29 mouse cellular contexts compared by ENCODE assay signal in genomic region chr9:37496325-37496724, GRCm38 (mm10). TPM values are rescaled to one million over a fixed set of nuclear protein-coding genes. Genes with fewer than 3 reads are reported as not detected.
DNase-seq lines count a peak whose midpoint lies in the region; ATAC-seq and TF ChIP-seq lines count a peak whose summit lies in the region.
"Had no signal": no experiment of that assay in that cellular context is flagged by ENCODE, and none has a peak within 500 bp of the region (broad histone marks: within the 10 kb centered on the region; RNA-seq: fewer than 3 reads in every experiment).

No protein-coding gene starts in this region.

- DNase-seq in lung, embryonic 14.5 days: no peak
- no peak for DNase-seq in lung, postnatal 14 days
- DNase-seq in lung, adult 18-20 months: no peak
- no peak for DNase-seq in stomach, postnatal 0 days (ENCODE audit: low spot score)
- DNase-seq: adrenal gland, adult 8-10 months; adrenal gland, postnatal 14 days; adrenal gland, postnatal 36 days; B cell, adult 2 months; cerebellum, adult 11-12 months; cerebellum, adult 2 months; cerebellum, adult 9-10 months; cerebellum, postnatal 10 days; cerebellum, postnatal 25 days; embryo, embryonic 11 days had no signal

- H3K4me3 ChIP-seq in lung, embryonic 14.5 days (ENCODE audit: low read depth, low read length): no peak overlapping the region
- H3K4me3 ChIP-seq in lung, embryonic 16.5 days (ENCODE audit: low read length): no peak overlapping the region
- H3K4me3 ChIP-seq in stomach, embryonic 14.5 days (ENCODE audit: low read depth, low read length): no peak overlapping the region
- H3K4me3 ChIP-seq in stomach, postnatal 0 days (ENCODE audit: low read depth, low read length): no peak overlapping the region
- H3K4me3 ChIP-seq: embryonic facial prominence, embryonic 13.5 days; embryonic facial prominence, embryonic 15.5 days; erythroblast, embryonic 14.5 days; forebrain, embryonic 10.5 days; forebrain, embryonic 12.5 days had no signal

- H3K27ac ChIP-seq in lung, embryonic 14.5 days (ENCODE audit: low read depth): peak overlapping the region; percentile 65
- H3K27ac ChIP-seq in lung, embryonic 16.5 days (ENCODE audit: low read length): peak overlapping the region; percentile 64
- H3K27ac ChIP-seq in stomach, embryonic 14.5 days (ENCODE audit: low read length): peak overlapping the region; percentile 15; the same call in 1 of the 2 replicates
- no peak overlapping the region for H3K27ac ChIP-seq in stomach, postnatal 0 days (replicated peaks)
- H3K27ac ChIP-seq: embryonic facial prominence, embryonic 13.5 days; embryonic facial prominence, embryonic 15.5 days; forebrain, embryonic 10.5 days; forebrain, embryonic 12.5 days had no signal

- TF ChIP-seq EP300 in stomach, postnatal 0 days (optimal IDR thresholded peaks at IDR 0.05): no peak

- no peaks in the 10 kb centered on the region for H3K9me3 ChIP-seq in lung, embryonic 14.5 days (ENCODE audit: low read depth, low read length)
- H3K9me3 ChIP-seq in lung, embryonic 16.5 days (ENCODE audit: control insufficient read depth, low read length): no peaks in the 10 kb centered on the region
- no peaks in the 10 kb centered on the region for H3K9me3 ChIP-seq in stomach, embryonic 14.5 days (ENCODE audit: control insufficient read depth, low read depth, low read length)
- H3K9me3 ChIP-seq in stomach, postnatal 0 days (ENCODE audit: control insufficient read depth, low read length): no peaks in the 10 kb centered on the region
- H3K9me3 ChIP-seq: embryonic facial prominence, embryonic 13.5 days; embryonic facial prominence, embryonic 15.5 days; forebrain, embryonic 10.5 days; forebrain, embryonic 12.5 days; G1E had no signal

- no peaks in the 10 kb centered on the region for H3K27me3 ChIP-seq in lung, embryonic 14.5 days (ENCODE audit: insufficient read depth, low read length)
- no peaks in the 10 kb centered on the region for H3K27me3 ChIP-seq in lung, embryonic 16.5 days (ENCODE audit: control insufficient read depth, insufficient read depth, low read depth, low read length)
- no peaks in the 10 kb centered on the region for H3K27me3 ChIP-seq in stomach, embryonic 14.5 days (ENCODE audit: control insufficient read depth, insufficient read depth, low read length)
- no peaks in the 10 kb centered on the region for H3K27me3 ChIP-seq in stomach, postnatal 0 days (ENCODE audit: control insufficient read depth, insufficient read depth, low read length)
- H3K27me3 ChIP-seq: CH12.LX; embryonic facial prominence, embryonic 13.5 days; embryonic facial prominence, embryonic 15.5 days; forebrain, embryonic 12.5 days; Patski had no signal

- H3K4me2 ChIP-seq in lung, embryonic 14.5 days: no peak overlapping the region
- no peak overlapping the region for H3K4me2 ChIP-seq in lung, embryonic 16.5 days (ENCODE audit: low read depth, low read length)
- H3K4me2 ChIP-seq in stomach, embryonic 14.5 days (replicated peaks; ENCODE audit: low read depth, low read length): no peak overlapping the region
- H3K4me2 ChIP-seq in stomach, postnatal 0 days (replicated peaks; ENCODE audit: low read depth): no peak overlapping the region
- H3K4me2 ChIP-seq: embryonic facial prominence, embryonic 13.5 days; embryonic facial prominence, embryonic 15.5 days; forebrain, embryonic 12.5 days had no signal

- H3K4me1 ChIP-seq in lung, embryonic 14.5 days (ENCODE audit: insufficient read depth): peaks cover 4% of the 10 kb centered on the region; the same call in 1 of the 2 replicates
- peaks cover 11% of the 10 kb centered on the region for H3K4me1 ChIP-seq in lung, embryonic 16.5 days (replicated peaks; ENCODE audit: control insufficient read depth, insufficient read depth, low read length)
- H3K4me1 ChIP-seq in stomach, embryonic 14.5 days (ENCODE audit: control insufficient read depth, insufficient read depth, low read length): peaks cover 5% of the 10 kb centered on the region; the same call in 1 of the 2 replicates
- H3K4me1 ChIP-seq in stomach, postnatal 0 days (replicated peaks; ENCODE audit: control insufficient read depth, insufficient read depth): no peaks in the 10 kb centered on the region
- H3K4me1 ChIP-seq: embryonic facial prominence, embryonic 15.5 days had no signal

- TF ChIP-seq CTCF in lung, embryonic 14.5 days (IDR thresholded peaks at IDR 0.05; ENCODE audit: low read depth): no peak
- TF ChIP-seq CTCF in stomach, postnatal 0 days (IDR thresholded peaks at IDR 0.05; ENCODE audit: low read depth): no peak

- ATAC-seq in lung, embryonic 14.5 days (ENCODE audit: insufficient read depth): peak; percentile 32
- peak; percentile 72 for ATAC-seq in lung, embryonic 16.5 days (ENCODE audit: low read depth)
- ATAC-seq in stomach, embryonic 14.5 days (ENCODE audit: insufficient number of reproducible peaks, insufficient read depth, low FRiP score, low read depth): no peak
- no peak for ATAC-seq in stomach, postnatal 0 days (ENCODE audit: low FRiP score, low TSS enrichment)
- ATAC-seq: activated CD4-positive, CD25-positive, alpha-beta regulatory T cell, adult 4 months; CD4-positive, CD25-positive, alpha-beta regulatory T cell, adult 4 months; forebrain, embryonic 14.5 days; forebrain, embryonic 16.5 days; Patski had no signal

- peaks cover 10% of the 10 kb centered on the region; the same call in 1 of the 2 replicates for H3K36me3 ChIP-seq in lung, embryonic 14.5 days (ENCODE audit: insufficient read depth)
- H3K36me3 ChIP-seq in lung, embryonic 16.5 days (ENCODE audit: control insufficient read depth, insufficient read depth, low read length): no peaks in the 10 kb centered on the region
- H3K36me3 ChIP-seq in stomach, embryonic 14.5 days (ENCODE audit: control insufficient read depth, insufficient read depth, low read length): no peaks in the 10 kb centered on the region; the same call in 1 of the 2 replicates
- H3K36me3 ChIP-seq in stomach, postnatal 0 days (ENCODE audit: control insufficient read depth, insufficient read depth, low read length): no peaks in the 10 kb centered on the region

- H3K9ac ChIP-seq in lung, embryonic 14.5 days: no peak overlapping the region
- H3K9ac ChIP-seq in lung, embryonic 16.5 days (ENCODE audit: low read length): no peak overlapping the region
- no peak overlapping the region for H3K9ac ChIP-seq in stomach, embryonic 14.5 days (replicated peaks; ENCODE audit: low read depth, low read length)
- H3K9ac ChIP-seq in stomach, postnatal 0 days (ENCODE audit: low read length): no peak overlapping the region
- H3K9ac ChIP-seq: embryonic facial prominence, embryonic 13.5 days; embryonic facial prominence, embryonic 15.5 days; forebrain, embryonic 12.5 days had no signal

RNA-seq across cellular contexts. Expression of gene Msantd2, which starts 7.2 kb away (rescaled TPM):
- polyA plus RNA-seq in lung, embryonic 14.5 days (2014; fragmentation: Nextera tagmentation; extraction: Ambion mirVana): 32.4 and 35.7 TPM in 2 replicates
- 22.0 and 25.0 TPM in 2 replicates for polyA plus RNA-seq in lung, embryonic 16.5 days (2015; fragmentation: Nextera tagmentation; extraction: Ambion mirVana)
- 33.2 and 38.9 TPM in 2 replicates for polyA plus RNA-seq in stomach, embryonic 14.5 days (2014; fragmentation: Nextera tagmentation; extraction: Ambion mirVana)
- polyA plus RNA-seq in stomach, postnatal 0 days (2015; fragmentation: Nextera tagmentation; extraction: Ambion mirVana): 7.5 TPM in 2 replicates

RNA-seq across cellular contexts. Expression of gene Esam, which starts 31.6 kb away (rescaled TPM):
- polyA plus RNA-seq in lung, embryonic 14.5 days (2014; fragmentation: Nextera tagmentation; extraction: Ambion mirVana): 149 and 152 TPM in 2 replicates
- 184 and 194 TPM in 2 replicates for polyA plus RNA-seq in lung, embryonic 16.5 days (2015; fragmentation: Nextera tagmentation; extraction: Ambion mirVana)
- polyA plus RNA-seq in stomach, embryonic 14.5 days (2014; fragmentation: Nextera tagmentation; extraction: Ambion mirVana): 57.9 and 58.3 TPM in 2 replicates
- polyA plus RNA-seq in stomach, postnatal 0 days (2015; fragmentation: Nextera tagmentation; extraction: Ambion mirVana): 28.2 and 30.5 TPM in 2 replicates
- polyA plus RNA-seq: CD4-positive, CD25-positive, alpha-beta regulatory T cell, adult 4 months; erythroblast, embryonic 14.5 days; G1E had no signal

RNA-seq across cellular contexts. Expression of gene Vsig2, which starts 42.7 kb away (rescaled TPM):
- polyA plus RNA-seq in lung, embryonic 14.5 days (2014; fragmentation: Nextera tagmentation; extraction: Ambion mirVana): 17.0 and 18.8 TPM in 2 replicates
- 40.2 and 46.8 TPM in 2 replicates for polyA plus RNA-seq in lung, embryonic 16.5 days (2015; fragmentation: Nextera tagmentation; extraction: Ambion mirVana)
- 44.3 and 56.9 TPM in 2 replicates for polyA plus RNA-seq in stomach, embryonic 14.5 days (2014; fragmentation: Nextera tagmentation; extraction: Ambion mirVana)
- 350 and 369 TPM in 2 replicates for polyA plus RNA-seq in stomach, postnatal 0 days (2015; fragmentation: Nextera tagmentation; extraction: Ambion mirVana)
- polyA plus RNA-seq: activated CD4-positive, CD25-positive, alpha-beta regulatory T cell, adult 4 months; CD4-positive, CD25-positive, alpha-beta regulatory T cell, adult 4 months; embryonic facial prominence, embryonic 11.5 days; erythroblast, embryonic 14.5 days; forebrain, embryonic 14.5 days; G1E had no signal

RNA-seq across cellular contexts. Expression of gene Nrgn, which starts 56.4 kb away (rescaled TPM):
- polyA plus RNA-seq in lung, embryonic 14.5 days (2014; fragmentation: Nextera tagmentation; extraction: Ambion mirVana): 6.0 and 7.2 TPM in 2 replicates
- polyA plus RNA-seq in lung, embryonic 16.5 days (2015; fragmentation: Nextera tagmentation; extraction: Ambion mirVana): 4.7 and 9.0 TPM in 2 replicates
- polyA plus RNA-seq in stomach, embryonic 14.5 days (2014; fragmentation: Nextera tagmentation; extraction: Ambion mirVana): 4.7 and 5.7 TPM in 2 replicates
- polyA plus RNA-seq in stomach, postnatal 0 days (2015; fragmentation: Nextera tagmentation; extraction: Ambion mirVana): 2.3 and 2.6 TPM in 2 replicates

RNA-seq across cellular contexts. Expression of gene Siae, which starts 59.2 kb away (rescaled TPM):
- polyA plus RNA-seq in lung, embryonic 14.5 days (2014; fragmentation: Nextera tagmentation; extraction: Ambion mirVana): 11.4 and 12.2 TPM in 2 replicates
- polyA plus RNA-seq in lung, embryonic 16.5 days (2015; fragmentation: Nextera tagmentation; extraction: Ambion mirVana): 14.9 and 15.3 TPM in 2 replicates
- 12.7 and 14.0 TPM in 2 replicates for polyA plus RNA-seq in stomach, embryonic 14.5 days (2014; fragmentation: Nextera tagmentation; extraction: Ambion mirVana)
- 6.9 and 7.7 TPM in 2 replicates for polyA plus RNA-seq in stomach, postnatal 0 days (2015; fragmentation: Nextera tagmentation; extraction: Ambion mirVana)
- polyA plus RNA-seq: erythroblast, embryonic 14.5 days had no signal

Comparison
In these comparisons a context has a peak if more than half of its experiments do, and no peak if none do; other contexts are left out.
1. ATAC-seq: peak in lung, embryonic 14.5 days (single experiment) and lung, embryonic 16.5 days (single experiment); none in stomach, embryonic 14.5 days (single experiment) and stomach, postnatal 0 days (single experiment).